Mouse (Mus musculus) kidney, adult 10 weeks (tissue): ENCODE measurements around the gene Hrasls. TPM values are rescaled to one million over a fixed set of nuclear protein-coding genes. Genes with fewer than 3 reads are reported as not detected.

ENCODE experiments used
- polyA plus RNA-seq: library from polyadenylated mRNA; stranded (reverse); fragments of 350-450 nt; fragmentation: Illumina TruSeq; extraction: RNeasy Lipid Tissue Mini Kit (QIAGEN cat#74804); gene quantifications from one replicate; pipeline ENCODE4 v1.2.3, GENCODE M21; 2014; ENCODE audit warnings: low read depth, low replicate concordance

Hrasls gene
- polyA plus RNA-seq = 4.7 TPM

GRCm38 (mm10) chr16:29209605-29210411 lies at the start of gene Hrasls:
Gene Hrasls (plus strand): TSS chr16:29209695.

Other genes starting within 250 kb of the Hrasls start
- gene Atp13a5, start 169.0 kb downstream of the Hrasls start, polyA plus RNA-seq = not detected